Mouse (Mus musculus): ENCODE measurements around the gene Pex19. TPM values are rescaled to one million over a fixed set of nuclear protein-coding genes. Genes with fewer than 3 reads are reported as not detected.

Pex19 gene
- total RNA-seq (2021), result 100 to 1,000 TPM; 122 to 124 TPM
- long read RNA-seq, experiment 1, transcript Pex19-201 (8 exons, 1,917 nt), result major isoform, 298 of 332 reads
- long read RNA-seq, experiment 1, partial matches to known transcripts, result 5 of 332 reads
- long read RNA-seq, experiment 1, other reads (novel, unspliced or antisense), result 25 of 332 reads
- long read RNA-seq, experiment 2, transcript Pex19-206 (5 exons, 855 nt), result minor isoform, 5 of 280 reads
- long read RNA-seq, experiment 2, transcript Pex19-201 (8 exons, 1,917 nt), result major isoform, 247 of 280 reads
- long read RNA-seq, experiment 2, partial matches to known transcripts, result 6 of 280 reads
- long read RNA-seq, experiment 2, other reads (novel, unspliced or antisense), result 22 of 280 reads

- peak; percentile 72 to 79 for DNase-seq
- intact Hi-C loops (cut with DNase I), result loop anchor here (5.0 kb wide), 1 partner anchor 79 kb away; no protein-coding TSS in a partner anchor
Measured at GRCm38 (mm10) chr1:172126376-172127347, at the start of gene Pex19. TSS of gene Pex19 (plus strand) at chr1:172126755.

GRCm38 (mm10) chr1:172077981-172078380, 48.6 kb upstream of the Pex19 start:
- no peak for DNase-seq
- intact Hi-C loops (cut with DNase I), result no loop called here

- DNase-seq, result peak; percentile 91 to 94
- intact Hi-C loops (cut with DNase I), result loop anchor here (5.0 kb wide), 1 partner anchor 35 kb away; no protein-coding TSS in a partner anchor
Measured at GRCm38 (mm10) chr1:172082101-172082898, 44.3 kb upstream of the Pex19 start, which contains the start of the genes Copa and Ncstn. TSS of gene Copa (plus strand) at chr1:172082529. TSS of gene Ncstn (minus strand) at chr1:172082795.

GRCm38 (mm10) chr1:172082899-172083445, 43.6 kb upstream of the Pex19 start:
- intact Hi-C loops (cut with DNase I), result loop anchor here (5.0 kb wide), 1 partner anchor 36 kb away; no protein-coding TSS in a partner anchor
- DNase-seq, result no peak

- DNase-seq, result peak in 1 of 2 experiments; percentile 9
- intact Hi-C loops (cut with DNase I), result no loop called here
Measured at GRCm38 (mm10) chr1:172093522-172093921, 33.0 kb upstream of the Pex19 start.

GRCm38 (mm10) chr1:172094295-172094694, 32.3 kb upstream of the Pex19 start:
- intact Hi-C loops (cut with DNase I), result no loop called here
- no peak for DNase-seq

- DNase-seq, result no peak
- intact Hi-C loops (cut with DNase I), result no loop called here
Measured at GRCm38 (mm10) chr1:172095202-172095601, 31.4 kb upstream of the Pex19 start.

GRCm38 (mm10) chr1:172099325-172100033, 27.1 kb upstream of the Pex19 start:
- DNase-seq, result no peak
- intact Hi-C loops (cut with DNase I), result loop anchor here (5.0 kb wide), 1 partner anchor 52 kb away; no protein-coding TSS in a partner anchor

- no peak for DNase-seq
- intact Hi-C loops (cut with DNase I), result loop anchor here (5.0 kb wide), 1 partner anchor 56 kb away; no protein-coding TSS in a partner anchor
Measured at GRCm38 (mm10) chr1:172103619-172104018, 22.9 kb upstream of the Pex19 start.

- intact Hi-C loops (cut with DNase I), result no loop called here
- no peak for DNase-seq
Measured at GRCm38 (mm10) chr1:172105101-172105500, 21.5 kb upstream of the Pex19 start.

GRCm38 (mm10) chr1:172107777-172108477, 18.6 kb upstream of the Pex19 start:
- DNase-seq, result no peak
- intact Hi-C loops (cut with DNase I), result no loop called here

GRCm38 (mm10) chr1:172116948-172117347, 9.6 kb upstream of the Pex19 start:
- DNase-seq, result no peak
- intact Hi-C loops (cut with DNase I), result no loop called here

GRCm38 (mm10) chr1:172119100-172119499, 7.5 kb upstream of the Pex19 start:
- intact Hi-C loops (cut with DNase I), result no loop called here
- no peak for DNase-seq

GRCm38 (mm10) chr1:172119720-172120119, 6.8 kb upstream of the Pex19 start:
- peak in 1 of 2 experiments; percentile 45 for DNase-seq
- intact Hi-C loops (cut with DNase I), result no loop called here

GRCm38 (mm10) chr1:172122671-172123070, 3.9 kb upstream of the Pex19 start:
- DNase-seq, result no peak

GRCm38 (mm10) chr1:172124572-172124971, 2.0 kb upstream of the Pex19 start:
- intact Hi-C loops (cut with DNase I), result no loop called here

More at GRCm38 (mm10) chr1:172122671-172123070, 3.9 kb upstream of the Pex19 start:
- intact Hi-C loops (cut with DNase I), result no loop called here

GRCm38 (mm10) chr1:172127487-172127886, 932 bp downstream of the Pex19 start:
- no peak for DNase-seq
- intact Hi-C loops (cut with DNase I), result loop anchor here (5.0 kb wide), 1 partner anchor 80 kb away; no protein-coding TSS in a partner anchor

More at GRCm38 (mm10) chr1:172124572-172124971, 2.0 kb upstream of the Pex19 start:
- no peak for DNase-seq

GRCm38 (mm10) chr1:172128563-172128962, 2.0 kb downstream of the Pex19 start:
- DNase-seq, result no peak
- intact Hi-C loops (cut with DNase I), result loop anchor here (5.0 kb wide), 1 partner anchor 81 kb away; no protein-coding TSS in a partner anchor
